In genomic region chr2:150558568-150558967, GRCm38 (mm10) we compare ENCODE assay signal across 7 mouse cellular contexts. TPM values are rescaled to one million over a fixed set of nuclear protein-coding genes. Genes with fewer than 3 reads are reported as not detected.
DNase-seq lines count a peak whose midpoint lies in the region; ATAC-seq and TF ChIP-seq lines count a peak whose summit lies in the region.

No protein-coding gene starts in this region.

- DNase-seq in left cerebral cortex, adult 18-20 months (ENCODE audit: low spot score in 2 of 2): peak; percentile 25 to 28
- DNase-seq in left cerebral cortex, adult 11 months (ENCODE audit: low spot score): no peak
- no peak for DNase-seq in G1E (ENCODE audit: low spot score)
- DNase-seq in c-Kit-positive CD71-negative TER-119-negative erythroid progenitor cells, embryonic 14.5 days (ENCODE audit: low read depth): peak; percentile 29
- peak; percentile 28 to 34 for DNase-seq in layer of hippocampus, adult 2 months (ENCODE audit: low spot score in 2 of 2)
- DNase-seq in natural killer cell, adult 2 months (ENCODE audit: low spot score in 2 of 2): peak; percentile 38 to 49

- peak; percentile 57; the same call in 1 of the 2 replicates for ATAC-seq in G1E (ENCODE audit: extremely low read depth, insufficient number of reproducible peaks, low FRiP score, poor library complexity, severe bottlenecking)
- ATAC-seq in erythroid progenitor cell, adult 5-6 weeks (replicated peaks; ENCODE audit: low FRiP score, poor library complexity, severe bottlenecking): no peak

- no peak overlapping the region for H3K4me3 ChIP-seq in G1E (ENCODE audit: low read depth, low read length)
- no peak overlapping the region for H3K4me3 ChIP-seq in layer of hippocampus, adult 2 months

- no peaks in the 10 kb centered on the region for H3K4me1 ChIP-seq in G1E (ENCODE audit: insufficient read depth, low read depth, low read length)

- no peaks in the 10 kb centered on the region for H3K36me3 ChIP-seq in G1E (replicated peaks)

- no peaks in the 10 kb centered on the region for H3K9me3 ChIP-seq in G1E (replicated peaks)

- TF ChIP-seq CTCF in G1E (IDR thresholded peaks at IDR 0.05; ENCODE audit: low read depth, low read length): no peak
- peak; percentile 78 for TF ChIP-seq CTCF in layer of hippocampus, adult 2 months (conservative IDR thresholded peaks at IDR 0.05)

- H3K27me3 ChIP-seq in G1E (ENCODE audit: insufficient read depth, low read length): peaks cover 8% of the 10 kb centered on the region

- H3K27ac ChIP-seq in layer of hippocampus, adult 2 months: no peak overlapping the region

RNA-seq across cellular contexts. Expression of gene Cst7, which starts 11.6 kb away (rescaled TPM):
- total RNA-seq in left cerebral cortex, adult 18-20 months (2021): not detected
- total RNA-seq in G1E (2014; fragmentation: Nextera tagmentation) (not detected in 2 replicates), G1E (2017) (14.2 and 18.2 TPM in 2 replicates)
- 0.22 and 0.24 TPM in 2 replicates for polyA plus RNA-seq in G1E (2012)
- total RNA-seq in layer of hippocampus, adult 2 months (2021): under 1 TPM in 1 of 2 experiments, not detected in 1; 0.38 TPM
- 26.8 and 31.7 TPM in 2 replicates for total RNA-seq in erythroid progenitor cell, adult 5-6 weeks (2015; ENCODE audit: low replicate concordance)
- 10.7 and 24.7 TPM in 2 replicates for total RNA-seq in erythroid progenitor cell, adult 5-6 weeks (2017; ENCODE audit: low replicate concordance)

RNA-seq across cellular contexts. Expression of gene Apmap, which starts 49.8 kb away (rescaled TPM):
- 10 to 100 TPM; 53.5 to 59.9 TPM for total RNA-seq in left cerebral cortex, adult 18-20 months (2021)
- total RNA-seq in G1E (2014; fragmentation: Nextera tagmentation): 15.1 and 17.0 TPM in 2 replicates
- total RNA-seq in G1E (2017): 31.5 and 32.3 TPM in 2 replicates
- polyA plus RNA-seq in G1E (2012): 37.7 and 55.2 TPM in 2 replicates
- total RNA-seq in layer of hippocampus, adult 2 months (2021): 10 to 100 TPM; 56.7 to 57.2 TPM
- 16.6 and 25.2 TPM in 2 replicates for total RNA-seq in erythroid progenitor cell, adult 5-6 weeks (2015; ENCODE audit: low replicate concordance)
- 18.1 and 35.9 TPM in 2 replicates for total RNA-seq in erythroid progenitor cell, adult 5-6 weeks (2017; ENCODE audit: low replicate concordance)

Comparison
In these comparisons a context has a peak if more than half of its experiments do, and no peak if none do; other contexts are left out.
1. DNase-seq: peak in left cerebral cortex, adult 18-20 months (2 of 2), c-Kit-positive CD71-negative TER-119-negative erythroid progenitor cells, embryonic 14.5 days (single experiment), layer of hippocampus, adult 2 months (2 of 2) and natural killer cell, adult 2 months (2 of 2); none in left cerebral cortex, adult 11 months (single experiment) and G1E (single experiment).